Mouse (Mus musculus) retina, postnatal 1 day (tissue): ENCODE measurements at regions not wholly inside any gene's neighbourhood (a gene's known extent, or its start where the extent isn't known, plus 50 kb on each side); places are given as distances from the start of the nearest gene placed in this dataset.

Source experiments
- DNase-seq: peaks from one replicate; pipeline ENCODE4 v3.0.0-alpha.2; 2012

DNA sequence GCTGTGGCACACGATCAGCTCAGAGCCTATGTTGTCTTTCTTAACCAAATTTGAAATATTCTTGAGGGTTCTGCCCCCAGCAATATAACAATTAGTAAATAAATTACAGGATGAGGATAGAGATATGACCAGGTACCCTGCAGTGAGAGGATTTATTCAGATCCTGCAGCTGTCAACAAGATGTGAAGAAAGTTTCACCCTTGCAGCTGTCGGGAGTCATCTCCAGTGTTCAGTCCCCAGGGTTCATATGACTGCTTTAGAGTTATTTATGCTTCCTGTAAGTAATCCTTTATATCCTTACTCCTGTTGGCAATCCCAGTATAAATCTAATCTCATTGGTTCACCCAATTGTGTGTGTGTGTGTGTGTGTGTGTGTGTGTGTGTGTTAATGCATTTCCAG lies 1372.1 kb upstream of the 1700008P02Rik start:
- DNase-seq, result no peak

GRCm38 (mm10) chr3:7973287-7973686 lies 1353.0 kb upstream of the 1700008P02Rik start:
- DNase-seq, result no peak

DNA sequence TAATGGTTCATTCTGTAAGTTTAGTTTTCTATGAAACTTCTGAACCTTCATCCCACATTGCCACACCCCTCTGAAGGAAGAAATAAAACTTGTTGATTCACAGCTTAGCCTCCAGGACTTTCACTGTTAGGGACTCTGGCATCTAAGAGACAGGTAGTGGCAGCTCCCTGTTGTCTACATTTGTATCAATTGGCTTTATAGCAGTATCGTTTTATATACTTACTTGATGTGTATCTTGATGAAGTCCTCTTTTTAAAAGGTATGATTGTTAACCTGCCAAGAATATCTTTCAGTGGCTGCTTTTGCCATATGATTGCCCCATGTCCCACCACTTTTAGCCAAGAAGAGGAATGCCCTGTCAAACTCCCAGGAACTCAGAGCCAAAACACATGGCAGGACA lies 1333.7 kb upstream of the 1700008P02Rik start:
- DNase-seq, result no peak

DNA sequence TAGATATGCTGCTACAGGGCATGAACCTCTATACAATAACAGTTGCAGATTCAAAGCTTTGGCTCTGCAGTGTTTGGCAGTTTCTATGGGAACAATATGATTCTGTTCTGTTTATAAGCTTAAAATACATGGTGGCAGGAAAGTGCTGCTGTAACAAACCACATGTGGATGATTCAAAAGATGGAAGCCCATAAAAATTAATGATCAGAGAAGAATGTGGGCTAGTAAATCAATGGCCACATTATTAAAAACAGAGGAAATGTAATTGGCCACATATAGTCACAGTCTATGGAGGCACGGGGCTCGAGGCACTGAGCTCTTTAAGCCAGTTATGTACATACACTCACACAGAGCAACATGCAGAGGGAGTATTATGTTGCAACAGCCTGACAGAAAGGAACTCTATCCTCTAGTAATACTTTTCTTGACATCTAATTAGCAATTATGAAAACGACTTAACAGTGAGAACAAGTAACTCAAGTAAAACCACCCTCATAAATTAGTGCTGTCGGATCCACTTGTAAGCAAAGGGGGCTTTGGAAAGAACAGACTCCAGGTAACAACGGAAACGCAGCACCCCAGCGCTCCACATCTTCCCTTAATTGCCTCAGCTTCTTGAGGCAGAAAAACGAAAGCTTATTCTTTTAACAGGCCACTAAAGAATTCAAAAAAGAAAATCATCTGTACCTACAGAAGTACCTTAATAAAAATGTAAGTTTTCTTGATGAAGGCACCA lies 1323.6 kb upstream of the 1700008P02Rik start:
- DNase-seq, result no peak
